ENCODE assay signal across 8 mouse cellular contexts in the genomic region with DNA sequence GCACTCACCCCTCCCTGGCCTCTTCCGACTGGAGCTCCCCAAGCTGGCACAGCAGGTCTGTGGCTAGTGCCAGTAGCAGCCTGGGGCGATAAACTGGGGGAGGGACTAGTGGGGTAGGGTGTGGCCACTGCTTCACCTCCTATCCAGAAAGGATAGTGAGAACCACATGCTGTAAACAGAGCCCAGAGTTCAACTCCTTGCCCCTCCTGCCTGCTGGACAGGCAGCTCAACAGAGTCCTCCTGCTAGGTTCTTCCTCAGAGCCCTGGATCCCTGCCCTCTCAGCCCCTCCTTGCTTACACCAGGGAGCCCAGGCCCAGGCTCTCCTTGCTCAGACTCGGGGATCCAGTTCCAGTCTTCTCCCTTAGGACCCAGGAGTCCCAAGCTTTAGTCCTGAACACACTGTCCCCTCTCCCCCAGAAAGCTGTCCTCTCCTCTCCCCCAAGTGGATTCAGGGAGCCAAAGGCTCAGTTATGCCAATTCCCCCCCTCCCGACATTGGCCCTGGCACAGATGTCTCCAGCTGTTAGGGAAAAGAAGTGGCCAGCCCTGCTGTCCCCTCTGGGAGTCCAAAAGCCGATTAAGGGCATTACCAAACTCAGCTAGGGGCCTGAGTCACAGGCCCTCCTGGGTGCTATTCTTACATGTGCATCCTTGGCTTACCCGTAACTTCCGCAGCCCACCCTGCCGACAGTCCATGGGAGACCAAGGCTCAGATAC. TPM values are rescaled to one million over a fixed set of nuclear protein-coding genes. Genes with fewer than 3 reads are reported as not detected.
A peak's percentile ranks its signal among the peaks of the same experiment; 100 is the strongest.
DNase-seq lines count a peak whose midpoint lies in the region; ATAC-seq lines count a peak whose summit lies in the region.

No protein-coding gene starts in this region.

- ATAC-seq in hindbrain, embryonic 11.5 days (ENCODE audit: low FRiP score), result no peak
- ATAC-seq in intestine, embryonic 16.5 days, result peak; percentile 81
- peak; percentile 59 for ATAC-seq in lung, embryonic 16.5 days (ENCODE audit: low read depth)
- no peak for ATAC-seq in granulocyte monocyte progenitor cell, adult 5-6 weeks (replicated peaks; ENCODE audit: poor library complexity, severe bottlenecking)

- H3K36me3 ChIP-seq in hindbrain, embryonic 10.5 days, result peaks cover 35% of the 10 kb centered on the region
- H3K36me3 ChIP-seq in hindbrain, embryonic 11.5 days (ENCODE audit: control insufficient read depth, insufficient read depth, low read length), result no peaks in the 10 kb centered on the region
- no peaks in the 10 kb centered on the region for H3K36me3 ChIP-seq in intestine, embryonic 16.5 days (ENCODE audit: control insufficient read depth, insufficient read depth, low read length)
- H3K36me3 ChIP-seq in lung, embryonic 16.5 days (ENCODE audit: control insufficient read depth, insufficient read depth, low read length), result peaks cover 6% of the 10 kb centered on the region

- no peak overlapping the region for H3K4me2 ChIP-seq in hindbrain, embryonic 11.5 days (replicated peaks; ENCODE audit: low read depth, low read length)
- no peak overlapping the region for H3K4me2 ChIP-seq in intestine, embryonic 16.5 days (ENCODE audit: low read depth, low read length)
- no peak overlapping the region for H3K4me2 ChIP-seq in lung, embryonic 16.5 days (ENCODE audit: low read depth, low read length)

- H3K4me1 ChIP-seq in hindbrain, embryonic 10.5 days (replicated peaks), result peaks cover 39% of the 10 kb centered on the region
- H3K4me1 ChIP-seq in hindbrain, embryonic 11.5 days (replicated peaks; ENCODE audit: control insufficient read depth, insufficient read depth, low read length), result peaks cover 8% of the 10 kb centered on the region
- H3K4me1 ChIP-seq in intestine, embryonic 16.5 days (ENCODE audit: control insufficient read depth, insufficient read depth, low read length), result peaks cover 54% of the 10 kb centered on the region
- H3K4me1 ChIP-seq in lung, embryonic 16.5 days (replicated peaks; ENCODE audit: control insufficient read depth, insufficient read depth, low read length), result peaks cover 46% of the 10 kb centered on the region

- no peaks in the 10 kb centered on the region for H3K9me3 ChIP-seq in hindbrain, embryonic 10.5 days
- H3K9me3 ChIP-seq in hindbrain, embryonic 11.5 days (ENCODE audit: control insufficient read depth, low read length), result no peaks in the 10 kb centered on the region
- H3K9me3 ChIP-seq in intestine, embryonic 16.5 days (ENCODE audit: control insufficient read depth, low read length), result no peaks in the 10 kb centered on the region
- H3K9me3 ChIP-seq in lung, embryonic 16.5 days (ENCODE audit: control insufficient read depth, low read length), result no peaks in the 10 kb centered on the region

- peak overlapping the region; percentile 37 for H3K27ac ChIP-seq in hindbrain, embryonic 10.5 days
- no peak overlapping the region for H3K27ac ChIP-seq in hindbrain, embryonic 11.5 days (ENCODE audit: low read depth, low read length)
- H3K27ac ChIP-seq in intestine, embryonic 16.5 days (ENCODE audit: low read length), result peak overlapping the region; percentile 38
- H3K27ac ChIP-seq in lung, embryonic 16.5 days (ENCODE audit: low read length), result peak overlapping the region; percentile 56

- peaks cover 23% of the 10 kb centered on the region for H3K27me3 ChIP-seq in hindbrain, embryonic 10.5 days (ENCODE audit: insufficient read depth, poor library complexity, severe bottlenecking)
- H3K27me3 ChIP-seq in hindbrain, embryonic 11.5 days (ENCODE audit: control insufficient read depth, insufficient read depth, low read length), result no peaks in the 10 kb centered on the region
- H3K27me3 ChIP-seq in intestine, embryonic 16.5 days (replicated peaks; ENCODE audit: control insufficient read depth, insufficient read depth, low read length), result no peaks in the 10 kb centered on the region
- no peaks in the 10 kb centered on the region for H3K27me3 ChIP-seq in lung, embryonic 16.5 days (ENCODE audit: control insufficient read depth, insufficient read depth, low read depth, low read length)

- WGBS in hindbrain, embryonic 10.5 days, result 44% methylated on average over 8 of the region's 8 CpGs
- 53% methylated on average over 8 of the region's 8 CpGs for WGBS in hindbrain, embryonic 11.5 days
- 49% methylated on average over 8 of the region's 8 CpGs for WGBS in intestine, embryonic 16.5 days
- 45% methylated on average over 8 of the region's 8 CpGs for WGBS in lung, embryonic 16.5 days

- DNase-seq in hindbrain, embryonic 10.5 days (ENCODE audit: low spot score), result no peak
- DNase-seq in hindbrain, embryonic 11.5 days (ENCODE audit: low spot score), result no peak
- peak; percentile 92 for DNase-seq in NIH3T3 (ENCODE audit: low read depth)
- DNase-seq in gastrocnemius, adult 18-20 months (ENCODE audit: low spot score), result peak; percentile 83
- DNase-seq in thymus, postnatal 0 days (ENCODE audit: low spot score), result no peak

- no peak overlapping the region for H3K9ac ChIP-seq in hindbrain, embryonic 11.5 days (ENCODE audit: low read depth, low read length)
- peak overlapping the region; percentile 42 for H3K9ac ChIP-seq in intestine, embryonic 16.5 days (ENCODE audit: low read depth, low read length)
- H3K9ac ChIP-seq in lung, embryonic 16.5 days (ENCODE audit: low read length), result peak overlapping the region; percentile 37

- H3K4me3 ChIP-seq in hindbrain, embryonic 10.5 days, result no peak overlapping the region
- no peak overlapping the region for H3K4me3 ChIP-seq in hindbrain, embryonic 11.5 days (ENCODE audit: low read depth, low read length)
- H3K4me3 ChIP-seq in intestine, embryonic 16.5 days (ENCODE audit: low read length), result no peak overlapping the region
- no peak overlapping the region for H3K4me3 ChIP-seq in lung, embryonic 16.5 days (ENCODE audit: low read length)

RNA-seq across cellular contexts. Expression of gene Lipe, which starts 8.3 kb away (rescaled TPM):
- polyA plus RNA-seq in hindbrain, embryonic 10.5 days (2016; fragmentation: Nextera tagmentation; extraction: Ambion mirVana), result 6.0 and 8.6 TPM in 2 replicates
- polyA plus RNA-seq in hindbrain, embryonic 11.5 days (2014; fragmentation: Nextera tagmentation; extraction: Ambion mirVana), result 2.6 and 3.3 TPM in 2 replicates
- 10 to 100 TPM; 21.3 to 22.7 TPM for total RNA-seq in gastrocnemius, adult 18-20 months (2021)
- polyA plus RNA-seq in intestine, embryonic 16.5 days (2015; fragmentation: Nextera tagmentation; extraction: Ambion mirVana), result 9.1 and 11.8 TPM in 2 replicates
- 9.4 and 11.4 TPM in 2 replicates for polyA plus RNA-seq in lung, embryonic 16.5 days (2015; fragmentation: Nextera tagmentation; extraction: Ambion mirVana)
- total RNA-seq in granulocyte monocyte progenitor cell, adult 5-6 weeks (2014; fragmentation: Nextera tagmentation), result 10.7 and 27.1 TPM in 2 replicates
- total RNA-seq in granulocyte monocyte progenitor cell, adult 5-6 weeks (2017), result 6.1 and 6.2 TPM in 2 replicates
- polyA plus RNA-seq in thymus, postnatal 0 days (2015; fragmentation: Nextera tagmentation; extraction: Ambion mirVana), result 7.5 and 8.4 TPM in 2 replicates

RNA-seq across cellular contexts. Expression of gene Cnfn, which starts 20.7 kb away (rescaled TPM):
- polyA plus RNA-seq in hindbrain, embryonic 10.5 days (2016; fragmentation: Nextera tagmentation; extraction: Ambion mirVana), result not detected in 2 replicates
- not detected in 2 replicates for polyA plus RNA-seq in hindbrain, embryonic 11.5 days (2014; fragmentation: Nextera tagmentation; extraction: Ambion mirVana)
- total RNA-seq in gastrocnemius, adult 18-20 months (2021), result not detected
- polyA plus RNA-seq in intestine, embryonic 16.5 days (2015; fragmentation: Nextera tagmentation; extraction: Ambion mirVana), result 0.69 and 1.1 TPM in 2 replicates
- 0.33 and 2.9 TPM in 2 replicates for polyA plus RNA-seq in lung, embryonic 16.5 days (2015; fragmentation: Nextera tagmentation; extraction: Ambion mirVana)
- not detected in 2 replicates for total RNA-seq in granulocyte monocyte progenitor cell, adult 5-6 weeks (2014; fragmentation: Nextera tagmentation)
- total RNA-seq in granulocyte monocyte progenitor cell, adult 5-6 weeks (2017), result not detected in 2 replicates
- polyA plus RNA-seq in thymus, postnatal 0 days (2015; fragmentation: Nextera tagmentation; extraction: Ambion mirVana), result 4.1 and 11.4 TPM in 2 replicates

RNA-seq across cellular contexts. Expression of gene Cxcl17, which starts 22.5 kb away (rescaled TPM):
- polyA plus RNA-seq in hindbrain, embryonic 10.5 days (2016; fragmentation: Nextera tagmentation; extraction: Ambion mirVana), result 0.45 and 0.63 TPM in 2 replicates
- polyA plus RNA-seq in hindbrain, embryonic 11.5 days (2014; fragmentation: Nextera tagmentation; extraction: Ambion mirVana), result 0.28 TPM in 1 of 2 replicates, not detected in the other
- not detected for total RNA-seq in gastrocnemius, adult 18-20 months (2021)
- polyA plus RNA-seq in intestine, embryonic 16.5 days (2015; fragmentation: Nextera tagmentation; extraction: Ambion mirVana), result 0.18 and 0.43 TPM in 2 replicates
- polyA plus RNA-seq in lung, embryonic 16.5 days (2015; fragmentation: Nextera tagmentation; extraction: Ambion mirVana), result 0.49 TPM in 1 of 2 replicates, not detected in the other
- not detected in 2 replicates for total RNA-seq in granulocyte monocyte progenitor cell, adult 5-6 weeks (2014; fragmentation: Nextera tagmentation)
- not detected in 2 replicates for total RNA-seq in granulocyte monocyte progenitor cell, adult 5-6 weeks (2017)
- 1.0 and 2.0 TPM in 2 replicates for polyA plus RNA-seq in thymus, postnatal 0 days (2015; fragmentation: Nextera tagmentation; extraction: Ambion mirVana)

Comparison
In these comparisons a context has a peak if more than half of its experiments do, and no peak if none do; other contexts are left out.
1. DNase-seq: peak in NIH3T3 (single experiment) and gastrocnemius, adult 18-20 months (single experiment); none in hindbrain, embryonic 10.5 days (single experiment), hindbrain, embryonic 11.5 days (single experiment) and thymus, postnatal 0 days (single experiment).
2. ATAC-seq: peak in intestine, embryonic 16.5 days (single experiment) and lung, embryonic 16.5 days (single experiment); none in hindbrain, embryonic 11.5 days (single experiment) and granulocyte monocyte progenitor cell, adult 5-6 weeks (single experiment).